Mouse (Mus musculus) hindbrain, postnatal 0 days (tissue): ENCODE measurements around the gene Lgr6. TPM values are rescaled to one million over a fixed set of nuclear protein-coding genes. Genes with fewer than 3 reads are reported as not detected.
A peak's percentile ranks its signal among the peaks of the same experiment; 100 is the strongest.
"Not testable (repeated sequence)": the region's sequence is repeated elsewhere in the genome, so short reads cannot be mapped to it uniquely, and the experiment has no call there.

Experiments used
- ATAC-seq: fragments of 200-750 bp; cut with Nextera tagmentation; 2 replicates; pipeline ENCODE4 v1.8.0; 2017; ENCODE audit warnings: mild to moderate bottlenecking, moderate TSS enrichment, moderate library complexity
- DNase-seq: peaks from one replicate; pipeline ENCODE4 v3.0.0-alpha.2; 2015; ENCODE audit warnings: low spot score
- H3K27ac ChIP-seq: fragments of 300-500 bp; sonication (generic); 2 replicates; pipeline ENCODE4 v1.5.1; 2014; ENCODE audit warnings: mild to moderate bottlenecking
- H3K27me3 ChIP-seq: fragments of 300-500 bp; sonication (generic); 2 replicates; pipeline ENCODE4 v1.6.1; 2014; ENCODE audit warnings: low read length, mixed read lengths; ENCODE audit not compliant: insufficient read depth
- H3K36me3 ChIP-seq: fragments of 300-500 bp; sonication (generic); 2 replicates; pipeline ENCODE4 v1.6.1; 2014; ENCODE audit warnings: low read length, mixed read lengths; ENCODE audit not compliant: insufficient read depth
- H3K4me1 ChIP-seq: fragments of 300-500 bp; sonication (generic); 2 replicates; pipeline ENCODE4 v1.6.1; 2014; ENCODE audit warnings: antibody characterized with exemption, low read length, mixed read lengths; ENCODE audit not compliant: insufficient read depth
- H3K4me2 ChIP-seq: fragments of 300-500 bp; sonication (generic); 2 replicates; pipeline ENCODE4 v1.6.1; 2014; ENCODE audit warnings: low read depth, mild to moderate bottlenecking, low read length, moderate library complexity, mixed read lengths
- H3K4me3 ChIP-seq: fragments of 300-500 bp; sonication (generic); 2 replicates; pipeline ENCODE4 v1.5.1; 2014; ENCODE audit warnings: low read length
- H3K9ac ChIP-seq: fragments of 300-500 bp; sonication (generic); replicated peaks from 2 replicates; pipeline ENCODE4 v1.6.1; 2014; ENCODE audit warnings: mild to moderate bottlenecking, low read length, moderate library complexity, mixed read lengths
- H3K9me3 ChIP-seq: fragments of 300-500 bp; sonication (generic); 2 replicates; pipeline ENCODE4 v1.6.1; 2016; ENCODE audit warnings: low read length, mixed read lengths
- CTCF ChIP-seq: IDR thresholded peaks from 2 replicates; pipeline ENCODE4 v1.5.1; 2016; ENCODE audit warnings: antibody characterized with exemption, control low read depth, low read depth
- WGBS: fragments of 180-500 bp; shearing (Covaris S2); extraction: QIAGEN DNeasy Blood & Tissue Kit; methylation state at CpG from one replicate; pipeline ENCODE4 v1.1.7; 2014; 5-methylcytosine and 5-hydroxymethylcytosine counted together
- polyA plus RNA-seq: library from polyadenylated mRNA; unstranded; fragments of >200 nt; fragmentation: Nextera tagmentation; extraction: Ambion mirVana; gene quantifications from 2 replicates; pipeline ENCODE4 v1.2.1, GENCODE M21; 2015
- total RNA-seq: library from RNA; depleted of rRNA; stranded (reverse); fragments of >200 nt; gene quantifications from 2 replicates; pipeline ENCODE4 v1.2.3, GENCODE M21; 2014

The Lgr6 gene
- total and polyA plus RNA-seq, 2 experiments from 2014 or later: 3.1 to 5.0 TPM

- Histone ChIP-seq H3K36me3 (no peaks in the 10 kb centered on the region), H3K4me3 (no peak overlapping the region), H3K9me3 (no peaks in the 10 kb centered on the region), H3K27ac (no peak overlapping the region), H3K27me3 (no peaks in the 10 kb centered on the region), H3K4me2 (no peak overlapping the region), H3K9ac (no peak overlapping the region), H3K4me1 (peaks cover 11% of the 10 kb centered on the region)
- 94% methylated on average over 8 of the region's 8 CpGs for WGBS
- DNase-seq (no peak), ATAC-seq (no peak)
- TF ChIP-seq CTCF: no peak
Measured at GRCm38 (mm10) chr1:135124573-135125363, 19.7 kb upstream of the Lgr6 start.

DNA sequence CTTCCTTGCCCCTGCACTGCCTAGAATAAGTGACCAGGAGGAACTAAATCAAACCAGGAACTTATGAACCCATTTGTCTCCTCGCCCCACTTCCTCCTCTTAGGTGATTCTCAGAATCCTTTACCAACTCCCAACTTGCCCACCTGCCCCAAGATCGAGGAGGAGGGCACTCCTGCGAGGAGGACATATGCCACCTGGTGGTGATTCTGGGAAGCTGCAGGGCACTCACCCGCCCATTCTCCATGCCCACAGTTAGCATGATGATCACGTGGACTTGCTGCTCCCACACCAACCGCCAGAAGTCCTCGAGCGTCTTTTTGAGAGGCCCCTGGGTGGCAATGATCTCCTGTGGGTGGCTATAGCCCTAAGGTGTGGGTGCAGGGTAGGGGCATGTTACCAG is 7.6 kb upstream of the Lgr6 start:
- 6% methylated on average over 8 of the region's 8 CpGs for whole genome bisulfite sequencing
- peak; percentile 93 for TF ChIP-seq CTCF
- Histone ChIP-seq H3K9me3 (no peaks in the 10 kb centered on the region), H3K4me2 (no peak overlapping the region), H3K9ac (no peak overlapping the region), H3K4me3 (no peak overlapping the region), H3K36me3 (no peaks in the 10 kb centered on the region), H3K27me3 (no peaks in the 10 kb centered on the region), H3K4me1 (no peaks in the 10 kb centered on the region), H3K27ac (no peak overlapping the region)
- DNase-seq (peak; percentile 69), ATAC-seq (peak; percentile 21; the same call in 1 of the 2 replicates)

DNA sequence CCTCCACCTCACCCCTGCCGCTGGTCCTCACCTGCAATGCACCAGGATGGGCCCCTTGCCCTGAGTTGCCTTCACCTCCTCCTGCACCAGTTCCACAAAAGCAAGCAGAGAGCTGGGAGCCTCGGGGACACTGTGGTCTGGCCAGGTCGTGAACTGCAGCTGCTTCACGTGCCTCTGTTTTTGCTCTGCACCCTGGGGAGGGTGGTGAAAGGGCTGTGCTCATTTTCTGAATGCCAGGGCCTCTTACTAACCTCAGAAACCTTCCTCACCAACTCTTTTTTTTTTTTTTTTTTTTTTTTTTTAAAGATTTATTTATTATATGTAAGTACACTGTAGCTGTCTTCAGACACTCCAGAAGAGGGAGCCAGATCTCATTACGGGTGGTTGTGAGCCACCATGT is 6.2 kb upstream of the Lgr6 start:
- not testable (repeated sequence) for H3K4me1 ChIP-seq, ATAC-seq, H3K27ac ChIP-seq, H3K4me2 ChIP-seq, H3K9ac ChIP-seq, H3K9me3 ChIP-seq, H3K36me3 ChIP-seq, H3K27me3 ChIP-seq, DNase-seq, H3K4me3 ChIP-seq
- 50% methylated on average over 4 of the region's 5 CpGs for WGBS

- Histone ChIP-seq H3K4me2 (no peak overlapping the region), H3K9me3 (no peaks in the 10 kb centered on the region), H3K27ac (no peak overlapping the region), H3K9ac (no peak overlapping the region), H3K36me3 (no peaks in the 10 kb centered on the region), H3K27me3 (peaks cover 15% of the 10 kb centered on the region; the same call in 1 of the 2 replicates), H3K4me1 (no peaks in the 10 kb centered on the region), H3K4me3 (no peak overlapping the region)
- WGBS: 17% methylated on average over 6 of the region's 6 CpGs
- DNase-seq (peak; percentile 79), ATAC-seq (peak; percentile 25; the same call in 1 of the 2 replicates)
- peak; percentile 98 for TF ChIP-seq CTCF
Measured at GRCm38 (mm10) chr1:135110075-135110474, 5.0 kb upstream of the Lgr6 start.

- Histone ChIP-seq H3K27me3 (peaks cover 24% of the 10 kb centered on the region), H3K4me3 (no peak overlapping the region), H3K36me3 (no peaks in the 10 kb centered on the region), H3K9ac (no peak overlapping the region), H3K27ac (no peak overlapping the region), H3K4me2 (no peak overlapping the region), H3K4me1 (no peaks in the 10 kb centered on the region), H3K9me3 (no peaks in the 10 kb centered on the region)
- peak; percentile 77 for TF ChIP-seq CTCF
- ATAC-seq (0 out of 2 replicates have a peak, but pooled peaks have one; percentile 30), DNase-seq (peak; percentile 54)
- 46% methylated on average over 6 of the region's 6 CpGs for WGBS
Measured at GRCm38 (mm10) chr1:135108611-135109010, 3.5 kb upstream of the Lgr6 start.

- Histone ChIP-seq H3K27me3 (peaks cover 28% of the 10 kb centered on the region), H3K4me3 (no peak overlapping the region), H3K36me3 (no peaks in the 10 kb centered on the region), H3K9ac (no peak overlapping the region), H3K9me3 (no peaks in the 10 kb centered on the region), H3K4me2 (peak overlapping the region; percentile 64; the same call in 1 of the 2 replicates), H3K4me1 (no peaks in the 10 kb centered on the region), H3K27ac (no peak overlapping the region)
- ATAC-seq (peak; percentile 42; the same call in 1 of the 2 replicates), DNase-seq (peak; percentile 79)
- 3% methylated on average over 8 of the region's 8 CpGs for WGBS
- peak; percentile 89 for TF ChIP-seq CTCF
Measured at GRCm38 (mm10) chr1:135105951-135106350, 875 bp upstream of the Lgr6 start.

GRCm38 (mm10) chr1:135100400-135100799 is 4.7 kb downstream of the Lgr6 start:
- no peak for TF ChIP-seq CTCF
- Histone ChIP-seq H3K36me3 (no peaks in the 10 kb centered on the region), H3K4me1 (peaks cover 6% of the 10 kb centered on the region; the same call in 1 of the 2 replicates), H3K9me3 (no peaks in the 10 kb centered on the region), H3K4me2 (no peak overlapping the region), H3K27me3 (peaks cover 14% of the 10 kb centered on the region), H3K4me3 (no peak overlapping the region), H3K9ac (no peak overlapping the region), H3K27ac (no peak overlapping the region)
- DNase-seq: no peak
- WGBS: 51% methylated on average over 7 of the region's 7 CpGs
- ATAC-seq: no peak
